8 mouse cellular contexts compared by ENCODE assay signal in the genomic region with DNA sequence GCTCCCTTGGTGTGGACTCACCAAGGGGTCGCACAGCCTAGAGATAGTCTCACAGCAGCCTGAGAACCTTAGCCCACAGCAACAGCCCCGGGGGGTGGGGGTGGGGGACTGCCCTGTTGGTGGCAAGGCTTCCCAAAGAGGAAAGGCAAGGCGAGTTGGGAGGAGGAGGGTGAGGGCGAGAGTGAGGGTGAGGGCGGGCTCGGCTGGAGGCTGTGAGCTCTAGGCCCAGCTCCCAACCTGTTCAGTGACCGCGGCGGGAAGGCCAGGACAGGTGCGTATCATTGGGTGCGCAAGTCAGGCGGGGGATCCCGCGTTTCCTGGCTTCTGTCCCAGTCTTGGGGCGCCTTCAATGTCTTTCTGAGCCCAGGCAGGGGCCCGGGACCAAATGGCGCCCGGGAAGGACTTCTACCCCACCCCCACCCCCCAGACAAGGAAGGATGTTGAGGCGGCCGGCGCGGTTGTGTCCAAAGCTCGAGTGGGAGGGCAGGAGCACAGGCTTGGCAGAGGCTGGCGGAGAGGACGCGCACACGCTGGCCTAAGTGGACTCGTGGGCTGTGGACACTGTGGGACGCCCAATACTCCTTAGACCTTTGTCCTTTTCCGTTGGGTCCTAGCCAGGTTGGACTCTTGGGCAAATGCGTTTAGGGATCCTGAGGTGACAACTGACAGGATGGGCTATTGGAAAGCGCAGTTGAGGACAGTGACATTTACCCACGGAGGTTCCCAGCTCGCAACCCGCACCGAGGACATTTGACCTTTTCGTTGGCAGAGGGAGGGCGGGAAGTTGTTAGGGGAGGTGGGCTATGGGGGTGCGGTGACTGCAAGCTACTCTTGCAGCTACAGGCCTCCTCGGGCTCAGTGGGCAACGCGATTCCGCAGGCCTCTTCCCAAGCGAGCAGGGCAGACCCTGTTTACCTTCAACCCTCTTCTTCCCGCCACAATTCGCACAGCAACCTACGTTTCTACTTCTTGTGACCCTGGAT. TPM values are rescaled to one million over a fixed set of nuclear protein-coding genes. Genes with fewer than 3 reads are reported as not detected.
DNase-seq lines count a peak whose midpoint lies in the region; ATAC-seq and TF ChIP-seq lines count a peak whose summit lies in the region.

No protein-coding gene starts in this region.

- no peak overlapping the region for H3K27ac ChIP-seq in forebrain, embryonic 10.5 days
- no peak overlapping the region for H3K27ac ChIP-seq in forebrain, embryonic 16.5 days (ENCODE audit: low read length)
- H3K27ac ChIP-seq in embryonic facial prominence, embryonic 15.5 days (replicated peaks) = no peak overlapping the region
- H3K27ac ChIP-seq in kidney, postnatal 0 days = no peak overlapping the region
- H3K27ac ChIP-seq in midbrain, postnatal 0 days (ENCODE audit: low read depth, low read length) = no peak overlapping the region

- H3K4me1 ChIP-seq in forebrain, embryonic 10.5 days = peaks cover 71% of the 10 kb centered on the region
- peaks cover 49% of the 10 kb centered on the region for H3K4me1 ChIP-seq in forebrain, embryonic 16.5 days (replicated peaks; ENCODE audit: control insufficient read depth, insufficient read depth, low read length)
- H3K4me1 ChIP-seq in embryonic facial prominence, embryonic 15.5 days = peaks cover 46% of the 10 kb centered on the region
- H3K4me1 ChIP-seq in kidney, postnatal 0 days (replicated peaks; ENCODE audit: insufficient read depth, low read length) = peaks cover 18% of the 10 kb centered on the region; the same call in 1 of the 2 replicates
- peaks cover 7% of the 10 kb centered on the region; the same call in 1 of the 2 replicates for H3K4me1 ChIP-seq in midbrain, postnatal 0 days (ENCODE audit: insufficient read depth, low read length)

- H3K4me2 ChIP-seq in forebrain, embryonic 16.5 days (ENCODE audit: low read length) = no peak overlapping the region; the same call in 1 of the 2 replicates
- H3K4me2 ChIP-seq in embryonic facial prominence, embryonic 15.5 days (replicated peaks) = 0 out of 2 replicates have a peak overlapping the region, but pooled peaks have one; percentile 10
- H3K4me2 ChIP-seq in kidney, postnatal 0 days (ENCODE audit: low read length) = peak overlapping the region; percentile 87
- H3K4me2 ChIP-seq in midbrain, postnatal 0 days (ENCODE audit: low read depth, low read length, poor library complexity, severe bottlenecking) = peak overlapping the region; percentile 3; the same call in 1 of the 2 replicates

- peak; percentile 31 for DNase-seq in forebrain, embryonic 10.5 days (ENCODE audit: extremely low spot score, low spot score)
- DNase-seq in kidney, postnatal 0 days (ENCODE audit: low spot score) = no peak
- DNase-seq in midbrain, postnatal 0 days (ENCODE audit: low spot score) = no peak
- no peak for DNase-seq in thymus, postnatal 0 days (ENCODE audit: low spot score)
- no peak for DNase-seq in left cerebral cortex, adult 9 months (ENCODE audit: low spot score in 2 of 2)

- no peak for ATAC-seq in forebrain, embryonic 16.5 days
- ATAC-seq in embryonic facial prominence, embryonic 15.5 days (ENCODE audit: insufficient number of reproducible peaks, low FRiP score, low TSS enrichment, low read depth) = no peak; the same call in 1 of the 2 replicates
- 0 out of 2 replicates have a peak, but pooled peaks have one; percentile 11 for ATAC-seq in kidney, postnatal 0 days (replicated peaks; ENCODE audit: low FRiP score, low read depth)
- ATAC-seq in midbrain, postnatal 0 days (ENCODE audit: low FRiP score) = no peak
- ATAC-seq in erythroid progenitor cell, adult 5-6 weeks (replicated peaks; ENCODE audit: low FRiP score, poor library complexity, severe bottlenecking) = no peak

- H3K9ac ChIP-seq in forebrain, embryonic 16.5 days (replicated peaks; ENCODE audit: low read depth, low read length) = no peak overlapping the region
- H3K9ac ChIP-seq in embryonic facial prominence, embryonic 15.5 days = no peak overlapping the region
- 0 out of 2 replicates have a peak overlapping the region, but pooled peaks have one; percentile 18 for H3K9ac ChIP-seq in kidney, postnatal 0 days (ENCODE audit: low read depth, low read length)
- no peak overlapping the region for H3K9ac ChIP-seq in midbrain, postnatal 0 days (replicated peaks; ENCODE audit: low read length, poor library complexity, severe bottlenecking)

- peaks cover 100% of the 10 kb centered on the region for H3K27me3 ChIP-seq in forebrain, embryonic 10.5 days (ENCODE audit: poor library complexity, severe bottlenecking)
- peaks cover 68% of the 10 kb centered on the region for H3K27me3 ChIP-seq in forebrain, embryonic 16.5 days (replicated peaks; ENCODE audit: control insufficient read depth, insufficient read depth, low read length)
- peaks cover 90% of the 10 kb centered on the region for H3K27me3 ChIP-seq in embryonic facial prominence, embryonic 15.5 days
- peaks cover 53% of the 10 kb centered on the region for H3K27me3 ChIP-seq in kidney, postnatal 0 days (ENCODE audit: insufficient read depth, low read length)
- peaks cover 50% of the 10 kb centered on the region for H3K27me3 ChIP-seq in midbrain, postnatal 0 days (ENCODE audit: insufficient read depth, low read length)

- no peaks in the 10 kb centered on the region for H3K9me3 ChIP-seq in forebrain, embryonic 10.5 days
- no peaks in the 10 kb centered on the region for H3K9me3 ChIP-seq in forebrain, embryonic 16.5 days (ENCODE audit: control insufficient read depth, low read length)
- no peaks in the 10 kb centered on the region for H3K9me3 ChIP-seq in embryonic facial prominence, embryonic 15.5 days (replicated peaks)
- no peaks in the 10 kb centered on the region for H3K9me3 ChIP-seq in kidney, postnatal 0 days (replicated peaks; ENCODE audit: low read length)
- no peaks in the 10 kb centered on the region for H3K9me3 ChIP-seq in midbrain, postnatal 0 days (ENCODE audit: low read length)

- H3K4me3 ChIP-seq in forebrain, embryonic 10.5 days = peak overlapping the region; percentile 57
- H3K4me3 ChIP-seq in forebrain, embryonic 16.5 days (replicated peaks; ENCODE audit: low read length) = no peak overlapping the region
- no peak overlapping the region for H3K4me3 ChIP-seq in embryonic facial prominence, embryonic 15.5 days (replicated peaks)
- peak overlapping the region; percentile 55 for H3K4me3 ChIP-seq in kidney, postnatal 0 days (replicated peaks; ENCODE audit: low read depth, low read length)
- peak overlapping the region; percentile 5; the same call in 1 of the 2 replicates for H3K4me3 ChIP-seq in midbrain, postnatal 0 days (ENCODE audit: low read depth, low read length)

- TF ChIP-seq CTCF in kidney, postnatal 0 days (IDR thresholded peaks at IDR 0.05; ENCODE audit: low read depth) = no peak
- TF ChIP-seq CTCF in midbrain, postnatal 0 days (IDR thresholded peaks at IDR 0.05) = no peak

- under 1% methylated on average over 47 of the region's 47 CpGs for WGBS in forebrain, embryonic 10.5 days
- WGBS in forebrain, embryonic 16.5 days = 3% methylated on average over 47 of the region's 47 CpGs
- WGBS in embryonic facial prominence, embryonic 15.5 days = 4% methylated on average over 47 of the region's 47 CpGs
- 2% methylated on average over 47 of the region's 47 CpGs for WGBS in kidney, postnatal 0 days
- 8% methylated on average over 43 of the region's 47 CpGs for WGBS in midbrain, postnatal 0 days

- H3K36me3 ChIP-seq in forebrain, embryonic 10.5 days (replicated peaks) = no peaks in the 10 kb centered on the region
- H3K36me3 ChIP-seq in forebrain, embryonic 16.5 days (ENCODE audit: control insufficient read depth, insufficient read depth) = no peaks in the 10 kb centered on the region
- no peaks in the 10 kb centered on the region for H3K36me3 ChIP-seq in embryonic facial prominence, embryonic 15.5 days
- no peaks in the 10 kb centered on the region for H3K36me3 ChIP-seq in kidney, postnatal 0 days (ENCODE audit: insufficient read depth, low read length)
- H3K36me3 ChIP-seq in midbrain, postnatal 0 days (ENCODE audit: insufficient read depth, low read length) = no peaks in the 10 kb centered on the region

RNA-seq across cellular contexts. Expression of a gene that starts 1.2 kb away (rescaled TPM):
- polyA plus RNA-seq in forebrain, embryonic 10.5 days (2016; fragmentation: Nextera tagmentation; extraction: Ambion mirVana) = 1.3 and 1.8 TPM in 2 replicates
- polyA plus RNA-seq in forebrain, embryonic 16.5 days (2015; fragmentation: Nextera tagmentation; extraction: Ambion mirVana) = 8.5 and 11.2 TPM in 2 replicates
- polyA plus RNA-seq in embryonic facial prominence, embryonic 15.5 days (2015; fragmentation: Nextera tagmentation; extraction: Ambion mirVana) = 1.0 and 1.1 TPM in 2 replicates
- polyA plus RNA-seq in kidney, postnatal 0 days (2015; fragmentation: Nextera tagmentation; extraction: Ambion mirVana) = 26.0 and 27.1 TPM in 2 replicates
- total RNA-seq in midbrain, postnatal 0 days (2014; rRNA removed) = 34.7 and 39.8 TPM in 2 replicates
- polyA plus RNA-seq in midbrain, postnatal 0 days (2015; fragmentation: Nextera tagmentation; extraction: Ambion mirVana) = 16.4 and 17.1 TPM in 2 replicates
- 0.33 and 0.39 TPM in 2 replicates for polyA plus RNA-seq in thymus, postnatal 0 days (2015; fragmentation: Nextera tagmentation; extraction: Ambion mirVana)
- total RNA-seq in erythroid progenitor cell, adult 5-6 weeks (2015; ENCODE audit: low replicate concordance) = not detected in 2 replicates
- total RNA-seq in erythroid progenitor cell, adult 5-6 weeks (2017; ENCODE audit: low replicate concordance) = not detected in 2 replicates

Comparison
In these comparisons a context has a peak if more than half of its experiments do, and no peak if none do; other contexts are left out.
1. H3K4me3 ChIP-seq: peak in forebrain, embryonic 10.5 days (single experiment), kidney, postnatal 0 days (single experiment) and midbrain, postnatal 0 days (single experiment); none in forebrain, embryonic 16.5 days (single experiment) and embryonic facial prominence, embryonic 15.5 days (single experiment).